Mouse (Mus musculus): Measurements from ENCODE around the gene Klhl31. TPM values are rescaled to one million over a fixed set of nuclear protein-coding genes. Genes with fewer than 3 reads are reported as not detected.

The Klhl31 gene
- total RNA-seq, 2 experiments from 2014 or later = 144 to 150 TPM

GRCm38 (mm10) chr9:77685825-77686500 is 49.7 kb downstream of the Klhl31 start:
- intact Hi-C loops (cut with DNase I) = no loop called here
- DNase-seq (ENCODE audit: low spot score) = peak; percentile 7

GRCm38 (mm10) chr9:77692707-77693106 is 56.4 kb downstream of the Klhl31 start:
- intact Hi-C loops (cut with DNase I) = no loop called here

GRCm38 (mm10) chr9:77693405-77693804 is 57.1 kb downstream of the Klhl31 start:
- intact Hi-C loops (cut with DNase I) = no loop called here
- no peak for DNase-seq (ENCODE audit: low spot score)

More at GRCm38 (mm10) chr9:77692707-77693106, 56.4 kb downstream of the Klhl31 start:
- DNase-seq (ENCODE audit: low spot score) = no peak

- intact Hi-C loops (cut with DNase I) = no loop called here
- DNase-seq (ENCODE audit: low spot score) = no peak
Measured at GRCm38 (mm10) chr9:77695586-77695985, 59.3 kb downstream of the Klhl31 start.

- no peak for DNase-seq (ENCODE audit: low spot score)
- intact Hi-C loops (cut with DNase I) = no loop called here
Measured at GRCm38 (mm10) chr9:77703476-77703875, 67.2 kb downstream of the Klhl31 start.

- DNase-seq (ENCODE audit: low spot score) = no peak
- intact Hi-C loops (cut with DNase I) = no loop called here
Measured at GRCm38 (mm10) chr9:77704108-77704507, 67.8 kb downstream of the Klhl31 start.

GRCm38 (mm10) chr9:77706515-77706914 is 70.2 kb downstream of the Klhl31 start:
- intact Hi-C loops (cut with DNase I) = no loop called here
- DNase-seq (ENCODE audit: low spot score) = no peak

GRCm38 (mm10) chr9:77707433-77708139 is 71.3 kb downstream of the Klhl31 start:
- intact Hi-C loops (cut with DNase I) = no loop called here

GRCm38 (mm10) chr9:77708950-77709349 is 72.7 kb downstream of the Klhl31 start:
- no peak for DNase-seq (ENCODE audit: low spot score)
- intact Hi-C loops (cut with DNase I) = no loop called here

More at GRCm38 (mm10) chr9:77707433-77708139, 71.3 kb downstream of the Klhl31 start:
- DNase-seq (ENCODE audit: low spot score) = no peak

Other genes starting within 250 kb of the Klhl31 start
- gene Lrrc1, start 91.6 kb upstream of the Klhl31 start, total RNA-seq (2021) = 10 to 100 TPM; 17.2 to 18.4 TPM
- 10 to 100 TPM in 1 of 2 experiments, 1 to 10 TPM in 1; 8.7 to 11.5 TPM for gene Gclc, start 118.0 kb downstream of the Klhl31 start, total RNA-seq (2021)

Measured in heart, postnatal 25 days (tissue).